Mouse (Mus musculus) central nervous system, embryonic 14 days (tissue): ENCODE measurements around the gene Psd. TPM values are rescaled to one million over a fixed set of nuclear protein-coding genes. Genes with fewer than 3 reads are reported as not detected.

Experiments used
- polyA plus RNA-seq: library from polyadenylated mRNA; depleted of rRNA; stranded (reverse); fragments of >200 nt; gene quantifications from 2 replicates; pipeline ENCODE4 v1.2.3, GENCODE M21; 2012; rRNA removed

The Psd gene
- polyA plus RNA-seq: 214 and 221 TPM in 2 replicates

DNA sequence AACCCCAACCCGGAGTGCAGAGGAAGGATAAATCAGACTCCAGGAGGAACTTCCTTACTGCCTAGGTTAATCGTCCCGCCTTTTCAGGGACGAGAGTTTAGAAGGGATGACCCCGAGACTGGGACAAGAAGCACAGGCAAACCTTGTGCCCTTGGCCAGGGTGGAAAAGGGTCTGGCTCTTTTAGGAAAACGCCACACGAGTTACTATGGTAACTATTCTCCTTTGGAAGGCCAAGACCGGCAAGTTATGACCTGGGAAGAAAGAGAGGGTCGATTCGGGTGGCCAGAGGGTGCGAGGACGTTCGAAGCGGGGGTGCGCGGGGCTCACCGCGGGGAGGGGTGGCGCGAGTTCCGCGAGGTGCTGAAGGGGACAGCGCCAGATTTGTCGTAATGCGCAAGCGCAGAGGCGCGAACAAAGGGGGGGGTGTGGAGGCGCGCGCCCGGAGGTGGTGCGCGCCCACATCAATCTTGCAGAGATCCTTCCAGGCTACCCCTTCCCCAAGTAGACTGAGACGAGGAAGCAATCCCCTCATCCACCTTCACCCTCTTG is at the start of gene Psd:
Psd (minus strand) TSS at position 401 of the 550 bp plus-strand sequence.

GRCm38 (mm10) chr19:46350168-46350932 is 23.4 kb upstream of the Psd start, which contains the start of gene 2310034G01Rik:
Gene 2310034G01Rik (minus strand): TSS chr19:46350302.

GRCm38 (mm10) chr19:46338331-46338936 is 11.5 kb upstream of the Psd start, which contains the start of gene Cuedc2:
Gene Cuedc2 (minus strand): TSS chr19:46338702.

DNA sequence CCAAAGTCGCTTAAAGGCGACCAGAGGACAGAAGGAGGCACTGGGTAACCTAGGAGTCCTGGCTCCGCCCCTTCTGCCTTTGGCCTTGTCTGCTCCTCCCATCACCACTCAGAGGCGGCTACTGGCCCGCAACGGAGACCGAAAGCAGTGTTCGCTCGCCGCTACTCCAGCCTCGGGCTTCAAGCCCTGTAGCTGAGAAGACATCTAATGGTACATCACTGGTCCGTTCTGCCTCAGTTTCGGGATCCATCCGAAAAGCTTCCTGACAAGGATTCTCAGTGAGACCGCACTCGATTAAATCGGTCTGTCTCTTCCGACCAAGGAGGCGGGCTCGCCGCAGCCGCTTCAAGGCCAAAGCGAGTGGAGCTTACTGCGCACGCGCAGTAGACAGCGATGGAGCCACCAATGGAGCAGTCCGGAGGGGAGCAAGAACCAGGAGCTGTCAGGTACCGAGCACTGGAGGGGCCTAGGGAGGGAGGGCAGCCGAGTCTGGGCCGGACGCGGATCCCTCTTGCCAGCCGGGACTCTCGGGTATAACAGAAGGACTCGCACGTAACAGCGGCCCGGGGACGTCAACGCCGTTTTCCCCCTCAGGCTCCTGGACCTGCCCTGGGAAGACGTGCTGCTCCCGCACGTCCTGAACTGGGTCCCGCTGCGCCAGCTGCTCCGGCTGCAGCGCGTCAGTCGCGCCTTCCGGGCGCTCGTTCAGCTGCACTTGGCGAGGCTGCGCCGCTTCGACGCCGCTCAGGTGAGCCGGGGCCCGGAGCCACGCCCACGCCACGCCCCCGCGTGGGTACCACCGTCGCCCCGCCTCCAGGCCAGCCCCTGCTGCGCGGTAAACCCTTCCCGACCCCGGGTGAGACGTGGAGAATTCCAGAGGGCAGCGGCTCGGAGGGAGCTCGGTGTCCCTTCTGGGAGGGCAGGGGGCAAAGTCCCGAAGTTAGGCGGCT is 1.4 kb upstream of the Psd start, which contains the start of gene Fbxl15:
Fbxl15 (plus strand) TSS at position 104 of the 950 bp plus-strand sequence.

DNA sequence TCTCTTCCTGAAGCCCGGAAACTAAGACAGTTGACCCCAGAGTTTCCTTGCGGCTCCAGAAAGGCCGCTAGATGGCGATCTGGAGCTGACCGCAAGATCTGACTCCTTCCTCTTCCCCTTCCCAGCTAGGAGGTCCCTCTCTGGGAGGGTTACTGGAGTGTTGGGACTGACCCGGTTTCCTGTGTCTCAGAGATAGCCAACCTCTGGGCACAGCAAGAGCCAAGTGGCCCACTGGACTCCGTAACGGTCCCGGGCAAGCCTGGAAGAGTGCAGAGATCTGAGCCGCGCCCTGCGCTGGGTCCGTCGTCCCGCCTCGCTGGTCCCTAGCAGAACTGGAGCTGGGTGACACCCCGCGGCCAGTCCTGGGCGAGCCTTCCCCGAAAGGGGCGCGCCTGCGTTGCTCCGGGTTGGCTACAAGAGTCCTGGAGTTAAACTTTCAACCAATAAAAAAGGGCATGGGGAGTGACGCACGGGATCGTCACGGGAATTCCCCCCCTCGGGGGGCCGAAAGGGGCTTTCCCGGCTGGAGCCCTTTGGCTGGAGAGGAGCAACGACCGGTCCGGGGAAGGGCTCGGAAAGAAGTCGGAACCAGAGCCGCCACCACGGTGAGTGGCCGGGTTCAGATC is 22.6 kb downstream of the Psd start, which contains the start of gene Nfkb2:
Nfkb2 (plus strand) TSS at position 105 of the 626 bp plus-strand sequence.

Other genes with a start within 250 kb of the Psd start
- not detected in 2 replicates for gene Elovl3, start 195.3 kb downstream of the Psd start, polyA plus RNA-seq
- gene Pitx3, start 178.8 kb downstream of the Psd start, polyA plus RNA-seq: 1.5 and 3.9 TPM in 2 replicates
- gene Gbf1, start 174.6 kb downstream of the Psd start, polyA plus RNA-seq: 74.4 and 83.3 TPM in 2 replicates
- 5.0 and 9.9 TPM in 2 replicates for gene Nfkb2, start 22.8 kb downstream of the Psd start, polyA plus RNA-seq
- gene Fbxl15, start 1.0 kb upstream of the Psd start, polyA plus RNA-seq: 29.5 and 29.6 TPM in 2 replicates
- gene Cuedc2, start 11.5 kb upstream of the Psd start, polyA plus RNA-seq: 216 and 218 TPM in 2 replicates
- gene Mfsd13a, start 14.0 kb upstream of the Psd start, polyA plus RNA-seq: 10.6 and 11.1 TPM in 2 replicates
- 1.9 TPM in 2 replicates for gene 2310034G01Rik, start 23.1 kb upstream of the Psd start, polyA plus RNA-seq
- 193 and 203 TPM in 2 replicates for gene Actr1a, start 68.6 kb upstream of the Psd start, polyA plus RNA-seq
- 22.4 and 23.7 TPM in 2 replicates for gene Sufu, start 69.7 kb upstream of the Psd start, polyA plus RNA-seq
- 39.9 and 42.4 TPM in 2 replicates for gene Trim8, start 174.5 kb upstream of the Psd start, polyA plus RNA-seq
- 172 and 181 TPM in 2 replicates for gene Arl3, start 246.0 kb upstream of the Psd start, polyA plus RNA-seq
- gene Sfxn2, start 246.2 kb upstream of the Psd start, polyA plus RNA-seq: 12.6 and 16.3 TPM in 2 replicates